Mouse (Mus musculus) liver, embryonic 15.5 days (tissue): ENCODE data around the gene Zfp981. TPM values are rescaled to one million over a fixed set of nuclear protein-coding genes. Genes with fewer than 3 reads are reported as not detected.
"Not testable (repeated sequence)": the region's sequence is repeated elsewhere in the genome, so short reads cannot be mapped to it uniquely, and the experiment has no call there.

ENCODE experiments used
- ATAC-seq: fragments of 200-750 bp; cut with Nextera tagmentation; 2 replicates; pipeline ENCODE4 v1.8.0; 2017; ENCODE audit warnings: moderate number of reproducible peaks, mild to moderate bottlenecking, moderate library complexity; ENCODE audit not compliant: insufficient read depth
- H3K27ac ChIP-seq: fragments of 300-500 bp; sonication (generic); replicated peaks from 2 replicates; pipeline ENCODE4 v1.5.1; 2015; ENCODE audit warnings: mild to moderate bottlenecking, inconsistent platforms
- H3K27me3 ChIP-seq: fragments of 300-500 bp; sonication (generic); 2 replicates; pipeline ENCODE4 v1.6.1; 2015; ENCODE audit warnings: mild to moderate bottlenecking, inconsistent platforms
- H3K36me3 ChIP-seq: fragments of 300-500 bp; sonication (generic); replicated peaks from 2 replicates; pipeline ENCODE4 v1.6.1; 2015; ENCODE audit warnings: moderate library complexity, mild to moderate bottlenecking, inconsistent platforms
- H3K4me1 ChIP-seq: fragments of 300-500 bp; sonication (generic); replicated peaks from 2 replicates; pipeline ENCODE4 v1.6.1; 2015; ENCODE audit warnings: inconsistent platforms
- H3K4me2 ChIP-seq: fragments of 300-500 bp; sonication (generic); 2 replicates; pipeline ENCODE4 v1.6.1; 2015; ENCODE audit warnings: moderate library complexity, mild to moderate bottlenecking, inconsistent platforms
- H3K4me3 ChIP-seq: fragments of 300-500 bp; sonication (generic); replicated peaks from 2 replicates; pipeline ENCODE4 v1.5.1; 2015; ENCODE audit warnings: mild to moderate bottlenecking, inconsistent platforms
- H3K9ac ChIP-seq: fragments of 300-500 bp; sonication (generic); 2 replicates; pipeline ENCODE4 v1.6.1; 2015; ENCODE audit warnings: moderate library complexity, mild to moderate bottlenecking, inconsistent platforms
- H3K9me3 ChIP-seq: fragments of 300-500 bp; sonication (generic); replicated peaks from 2 replicates; pipeline ENCODE4 v1.6.1; 2016; ENCODE audit warnings: inconsistent platforms
- WGBS: fragments of 180-500 bp; shearing (Covaris S2); methylation state at CpG from one replicate; pipeline ENCODE4 v1.1.7; 2015; ENCODE audit warnings: mixed read lengths; ENCODE audit not compliant: insufficient replicate concordance; 5-methylcytosine and 5-hydroxymethylcytosine counted together
- polyA plus RNA-seq: library from polyadenylated mRNA; unstranded; fragments of >200 nt; fragmentation: Nextera tagmentation; extraction: Ambion mirVana; gene quantifications from 2 replicates; pipeline ENCODE4 v1.2.1, GENCODE M21; 2015

The Zfp981 gene
- polyA plus RNA-seq, 1 experiment from 2014 or later, result 0.07 TPM

DNA sequence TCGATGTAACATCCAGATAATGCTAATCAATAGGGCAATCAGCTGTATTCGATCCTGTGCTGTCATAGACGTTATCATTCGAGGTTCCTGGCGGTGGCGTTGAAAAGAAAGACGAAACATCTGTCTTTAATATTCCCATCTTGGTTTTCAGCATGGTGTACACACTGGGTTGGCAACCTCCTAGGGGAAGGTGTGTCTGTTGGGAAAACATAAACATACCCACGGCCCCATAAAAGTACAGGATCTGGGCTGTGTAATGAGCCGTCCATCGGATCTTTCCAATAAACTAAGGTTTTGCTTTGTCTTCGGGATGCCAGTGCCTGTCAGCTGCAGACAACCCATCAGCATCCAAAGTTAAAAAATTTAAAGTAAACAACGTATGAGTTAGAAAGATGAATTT is 31.8 kb upstream of the Zfp981 start:
- H3K4me3 ChIP-seq, H3K9ac ChIP-seq, H3K27ac ChIP-seq, H3K36me3 ChIP-seq, ATAC-seq, H3K27me3 ChIP-seq, H3K4me2 ChIP-seq, H3K4me1 ChIP-seq: not testable (repeated sequence)
- H3K9me3 ChIP-seq, result peaks cover 10% of the 10 kb centered on the region
- 78% methylated on average over 11 of the region's 12 CpGs for WGBS

DNA sequence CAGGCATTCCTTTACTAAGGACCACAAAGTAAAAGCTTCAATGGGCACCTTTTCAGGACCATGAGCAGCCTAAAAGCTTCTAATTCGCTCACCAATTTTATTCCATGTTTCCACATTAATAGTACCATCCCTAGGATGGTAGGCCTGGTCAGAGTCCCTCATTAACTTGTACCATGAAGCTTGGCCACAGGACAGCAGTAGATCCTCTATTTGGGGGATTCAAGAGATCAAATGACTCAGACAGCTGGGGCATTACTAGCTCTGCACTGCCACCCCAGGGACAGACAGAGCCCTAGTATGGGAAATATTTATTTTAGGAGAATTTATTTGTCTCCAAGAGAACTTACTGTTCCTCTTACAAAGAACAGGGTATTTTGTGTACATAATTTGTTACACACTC is 27.6 kb upstream of the Zfp981 start:
- not testable (repeated sequence) for H3K27ac ChIP-seq, H3K4me3 ChIP-seq, H3K36me3 ChIP-seq, H3K4me1 ChIP-seq, H3K27me3 ChIP-seq, ATAC-seq, H3K4me2 ChIP-seq, H3K9ac ChIP-seq
- WGBS, result no CpG with 5 or more reads among the region's 1 CpGs
- peaks cover 23% of the 10 kb centered on the region for H3K9me3 ChIP-seq

DNA sequence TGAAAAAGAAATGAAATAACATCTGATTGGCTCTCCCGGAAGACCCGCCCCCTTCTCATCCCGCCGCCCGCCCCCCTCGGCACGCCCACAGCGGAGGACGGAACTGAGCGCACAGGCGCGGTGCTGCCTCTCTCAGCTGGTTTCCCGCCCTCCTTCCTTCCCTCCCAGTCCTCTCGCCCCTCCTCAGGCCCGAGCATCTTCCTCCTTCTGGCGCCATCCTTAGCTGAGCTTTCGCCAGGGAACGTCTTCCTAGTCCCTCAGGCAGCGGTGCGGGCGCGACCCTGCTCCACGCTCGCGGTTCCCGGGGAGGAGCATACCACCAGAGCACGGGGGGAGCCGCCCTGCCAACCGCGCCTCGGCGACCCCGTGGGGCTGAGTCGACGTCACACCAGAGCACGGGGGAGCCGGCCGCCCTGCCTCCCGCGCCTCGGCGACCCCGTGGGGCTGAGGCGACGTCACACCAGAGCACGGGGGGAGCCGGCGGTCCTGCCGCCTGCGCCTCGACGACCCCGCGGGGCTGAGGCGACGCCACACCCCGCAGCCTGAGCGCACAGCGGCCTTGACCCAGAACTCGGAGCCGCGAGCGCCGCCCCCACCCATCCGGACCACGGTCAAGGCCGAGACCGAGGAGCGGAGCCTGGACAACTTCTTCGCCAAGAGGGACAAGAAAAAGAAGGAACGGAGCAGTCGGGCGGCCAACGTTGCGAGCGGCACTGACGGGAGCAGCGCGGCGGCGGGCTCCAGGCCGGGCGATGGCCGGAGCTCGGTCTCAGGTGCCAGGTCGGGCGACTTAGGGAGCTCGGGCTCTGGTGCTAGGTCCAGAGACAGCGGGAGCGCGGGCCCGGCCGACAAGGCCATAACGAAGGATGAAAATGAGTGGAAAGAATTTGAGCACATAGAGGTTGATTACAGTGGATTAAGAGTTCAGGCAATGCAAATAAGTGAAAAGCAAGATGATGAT is 26.8 kb upstream of the Zfp981 start:
- H3K27ac ChIP-seq, H3K9ac ChIP-seq, H3K27me3 ChIP-seq, H3K36me3 ChIP-seq, H3K4me1 ChIP-seq, H3K4me2 ChIP-seq, H3K4me3 ChIP-seq: not testable (repeated sequence)
- WGBS, result 45% methylated on average over 74 of the region's 94 CpGs
- peak; percentile 66 for ATAC-seq
- H3K9me3 ChIP-seq, result peaks cover 19% of the 10 kb centered on the region

- not testable (repeated sequence) for H3K36me3 ChIP-seq, H3K4me1 ChIP-seq, H3K27me3 ChIP-seq, ATAC-seq, H3K9ac ChIP-seq, H3K27ac ChIP-seq, H3K4me3 ChIP-seq, H3K4me2 ChIP-seq
- H3K9me3 ChIP-seq, result peaks cover 27% of the 10 kb centered on the region
- WGBS, result 86% methylated on average over 2 of the region's 2 CpGs
These were observed 25.6 kb upstream of the Zfp981 start for GRCm38 (mm10) chr4:146476260-146476659.

GRCm38 (mm10) chr4:146476959-146477358 is 24.9 kb upstream of the Zfp981 start:
- H3K9ac ChIP-seq, H3K27me3 ChIP-seq, ATAC-seq, H3K36me3 ChIP-seq, H3K4me2 ChIP-seq, H3K4me3 ChIP-seq, H3K4me1 ChIP-seq, H3K27ac ChIP-seq: not testable (repeated sequence)
- peaks cover 31% of the 10 kb centered on the region for H3K9me3 ChIP-seq
- 65% methylated on average over 3 of the region's 3 CpGs for WGBS

GRCm38 (mm10) chr4:146480376-146481096 is 21.3 kb upstream of the Zfp981 start:
- not testable (repeated sequence) for H3K27me3 ChIP-seq, H3K9ac ChIP-seq, H3K27ac ChIP-seq, H3K36me3 ChIP-seq, H3K4me3 ChIP-seq, H3K4me2 ChIP-seq, H3K4me1 ChIP-seq
- WGBS, result 51% methylated on average over 6 of the region's 6 CpGs
- peak; percentile 49 for ATAC-seq
- H3K9me3 ChIP-seq, result peaks cover 53% of the 10 kb centered on the region

- H3K9me3 ChIP-seq, result peaks cover 48% of the 10 kb centered on the region
- 72% methylated on average over 10 of the region's 10 CpGs for WGBS
These were observed 19.3 kb upstream of the Zfp981 start for GRCm38 (mm10) chr4:146482546-146482945.

GRCm38 (mm10) chr4:146483571-146484280 is 18.1 kb upstream of the Zfp981 start:
- H3K4me2 ChIP-seq, H3K27ac ChIP-seq, H3K4me1 ChIP-seq, H3K36me3 ChIP-seq, H3K9ac ChIP-seq, H3K27me3 ChIP-seq, H3K4me3 ChIP-seq: not testable (repeated sequence)
- H3K9me3 ChIP-seq, result peaks cover 45% of the 10 kb centered on the region
- 55% methylated on average over 13 of the region's 13 CpGs for WGBS
- ATAC-seq, result peak; percentile 32; the same call in 1 of the 2 replicates

More at GRCm38 (mm10) chr4:146482546-146482945, 19.3 kb upstream of the Zfp981 start:
- not testable (repeated sequence) for H3K36me3 ChIP-seq, H3K4me2 ChIP-seq, ATAC-seq, H3K27ac ChIP-seq, H3K27me3 ChIP-seq, H3K4me3 ChIP-seq, H3K4me1 ChIP-seq, H3K9ac ChIP-seq

DNA sequence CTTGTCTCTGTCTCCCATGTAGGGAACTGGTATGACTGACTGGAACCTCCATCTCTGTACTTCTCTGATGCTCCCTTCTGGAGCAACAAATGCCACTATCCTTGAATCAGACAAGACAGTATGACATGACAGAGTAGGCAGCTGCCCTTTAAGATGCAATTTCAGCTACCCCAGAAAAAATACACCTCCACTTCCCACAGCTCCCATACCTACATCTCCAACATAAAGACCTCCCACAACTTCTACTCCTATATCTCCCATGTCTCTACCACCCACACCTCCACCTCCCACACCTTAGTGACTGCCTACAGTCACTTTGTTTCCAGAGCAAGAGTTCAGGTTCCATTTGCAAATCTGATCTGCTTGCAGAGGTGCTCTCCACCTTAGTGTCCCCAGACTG is 17.2 kb upstream of the Zfp981 start:
- H3K4me3 ChIP-seq, H3K9ac ChIP-seq, H3K4me1 ChIP-seq, H3K27me3 ChIP-seq, H3K4me2 ChIP-seq, H3K27ac ChIP-seq, H3K36me3 ChIP-seq, ATAC-seq: not testable (repeated sequence)
- peaks cover 49% of the 10 kb centered on the region for H3K9me3 ChIP-seq

GRCm38 (mm10) chr4:146485183-146485939 is 16.5 kb upstream of the Zfp981 start:
- H3K4me2 ChIP-seq, H3K27me3 ChIP-seq, H3K4me3 ChIP-seq, H3K27ac ChIP-seq, H3K36me3 ChIP-seq, H3K4me1 ChIP-seq, H3K9ac ChIP-seq, ATAC-seq: not testable (repeated sequence)
- 53% methylated on average over 6 of the region's 6 CpGs for WGBS
- peaks cover 47% of the 10 kb centered on the region for H3K9me3 ChIP-seq
